Mouse (Mus musculus) heart, postnatal 0 days (tissue): ENCODE data around the gene Dkkl1. TPM values are rescaled to one million over a fixed set of nuclear protein-coding genes. Genes with fewer than 3 reads are reported as not detected.

Experiments
- ATAC-seq: fragments of 200-750 bp; cut with Nextera tagmentation; 2 replicates; pipeline ENCODE4 v1.8.0; 2017; ENCODE audit warnings: low read depth, moderate number of reproducible peaks, moderate library complexity; ENCODE audit not compliant: insufficient read depth
- DNase-seq: peaks from one replicate; pipeline ENCODE4 v3.0.0-alpha.2; 2016; ENCODE audit warnings: low spot score
- H3K27ac ChIP-seq: fragments of 300-500 bp; sonication (generic); 2 replicates; pipeline ENCODE4 v1.5.1; 2014; ENCODE audit warnings: low read depth, mild to moderate bottlenecking
- H3K27me3 ChIP-seq: fragments of 300-500 bp; sonication (generic); 2 replicates; pipeline ENCODE4 v1.6.1; 2014; ENCODE audit warnings: low read length, mixed read lengths; ENCODE audit not compliant: control insufficient read depth, insufficient read depth
- H3K36me3 ChIP-seq: fragments of 300-500 bp; sonication (generic); replicated peaks from 2 replicates; pipeline ENCODE4 v1.6.1; 2014; ENCODE audit warnings: low read length, mixed read lengths; ENCODE audit not compliant: control insufficient read depth, insufficient read depth
- H3K4me1 ChIP-seq: fragments of 300-500 bp; sonication (generic); 2 replicates; pipeline ENCODE4 v1.6.1; 2014; ENCODE audit warnings: antibody characterized with exemption; ENCODE audit not compliant: control insufficient read depth, insufficient read depth
- H3K4me2 ChIP-seq: fragments of 300-500 bp; sonication (generic); 2 replicates; pipeline ENCODE4 v1.6.1; 2014; ENCODE audit warnings: low read depth, mild to moderate bottlenecking, low read length, moderate library complexity
- H3K4me3 ChIP-seq: fragments of 300-500 bp; sonication (generic); 2 replicates; pipeline ENCODE4 v1.5.1; 2014; ENCODE audit warnings: low read depth, low read length
- H3K9ac ChIP-seq: fragments of 300-500 bp; sonication (generic); replicated peaks from 2 replicates; pipeline ENCODE4 v1.6.1; 2014; ENCODE audit warnings: low read depth, low read length, mixed read lengths
- H3K9me3 ChIP-seq: fragments of 300-500 bp; sonication (generic); replicated peaks from 2 replicates; pipeline ENCODE4 v1.6.1; 2016; ENCODE audit warnings: low read length; ENCODE audit not compliant: control insufficient read depth
- CTCF ChIP-seq: IDR thresholded peaks from 2 replicates; pipeline ENCODE4 v1.5.1; 2016; ENCODE audit warnings: antibody characterized with exemption, control low read depth, low read depth
- EP300 ChIP-seq: IDR thresholded peaks from 2 replicates; pipeline ENCODE4 v1.6.1; 2016; ENCODE audit warnings: antibody characterized with exemption, low read depth
- WGBS: fragments of 180-500 bp; shearing (Covaris S2); extraction: QIAGEN DNeasy Blood & Tissue Kit; methylation state at CpG from one replicate; pipeline ENCODE4 v1.1.7; 2014; 5-methylcytosine and 5-hydroxymethylcytosine counted together
- polyA plus RNA-seq: library from polyadenylated mRNA; unstranded; fragments of >200 nt; fragmentation: Nextera tagmentation; extraction: Ambion mirVana; gene quantifications from 2 replicates; pipeline ENCODE4 v1.2.1, GENCODE M21; 2015
- total RNA-seq: library from RNA; depleted of rRNA; stranded (reverse); fragments of >200 nt; gene quantifications from 2 replicates; pipeline ENCODE4 v1.2.3, GENCODE M21; 2014; ENCODE audit warnings: low replicate concordance

The Dkkl1 gene
- total and polyA plus RNA-seq, 2 experiments from 2014 or later = not detected

DNA sequence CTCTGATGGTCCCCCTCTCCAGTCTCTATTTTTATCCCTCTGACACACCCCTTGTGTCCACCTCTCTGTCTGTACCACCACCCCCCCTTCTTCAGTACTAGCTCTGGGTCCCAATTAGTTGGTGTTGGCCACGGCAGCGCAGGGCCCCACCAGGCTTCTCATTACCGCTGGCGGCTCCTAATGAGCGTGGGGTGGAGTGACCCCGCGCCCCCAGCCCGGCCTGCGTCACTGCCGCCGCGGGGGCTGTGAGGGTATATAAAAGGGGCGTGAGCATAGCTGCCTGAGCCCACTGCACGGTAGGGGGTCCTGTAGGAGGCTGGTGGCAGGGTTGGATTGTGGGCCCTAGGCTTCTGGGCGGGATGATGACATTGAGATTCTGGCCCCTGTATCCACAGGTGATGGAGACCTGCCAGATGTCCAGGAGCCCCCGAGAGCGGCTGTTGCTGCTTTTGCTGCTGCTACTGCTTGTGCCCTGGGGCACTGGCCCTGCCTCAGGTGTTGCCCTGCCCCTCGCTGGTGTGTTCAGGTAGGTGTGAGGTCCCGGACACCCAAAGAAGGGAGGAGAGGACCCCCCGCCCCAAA, 31.0 kb downstream of the Dkkl1 start, which contains the start of gene Pth2:
Pth2 (plus strand) TSS at position 100 of the 582 bp plus-strand sequence.
- peaks cover 100% of the 10 kb centered on the region for H3K27me3 ChIP-seq
- no peaks in the 10 kb centered on the region for H3K9me3 ChIP-seq
- peak within 1 kb of the TSS; percentile 60 for H3K4me2 ChIP-seq
- H3K36me3 ChIP-seq = no peaks in the 10 kb centered on the region
- H3K4me1 ChIP-seq = 0 out of 2 replicates have a peak, but pooled peaks cover 7% of the 10 kb centered on the region
- ATAC-seq (no peak), DNase-seq (no peak)
- no peak within 1 kb of the TSS for H3K9ac ChIP-seq
- peak within 1 kb of the TSS; percentile 31 for H3K4me3 ChIP-seq
- WGBS = 24% methylated on average over 20 of the region's 20 CpGs
- no peak within 1 kb of the TSS for H3K27ac ChIP-seq
- TF ChIP-seq CTCF (no peak), EP300 (no peak)

DNA sequence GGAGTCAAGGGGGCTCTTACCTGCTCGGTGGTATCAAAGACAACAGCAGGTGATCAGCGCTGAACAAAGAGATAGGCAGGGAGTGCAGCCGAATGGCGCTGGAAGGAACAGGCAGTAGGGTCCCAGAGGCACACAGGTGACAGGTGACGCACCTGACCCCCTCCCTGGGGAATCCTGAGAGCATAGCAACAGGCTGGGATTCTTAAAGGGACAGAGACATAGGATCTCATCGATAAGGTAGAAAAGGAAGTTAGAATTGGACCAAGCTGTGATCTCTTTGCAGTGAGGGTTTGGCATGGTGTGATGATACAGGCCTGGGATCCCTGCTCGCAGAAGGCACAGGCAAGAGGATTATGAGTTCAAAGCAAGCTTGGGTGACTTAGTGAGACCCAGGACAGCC, 32.5 kb downstream of the Dkkl1 start, which contains the start of gene Gfy:
Gfy (minus strand) TSS at position 101 of the 400 bp plus-strand sequence.
- H3K27ac ChIP-seq = no peak within 1 kb of the TSS
- DNase-seq = no peak
- no peak for TF ChIP-seq CTCF
- TF ChIP-seq EP300 = no peak
- H3K9ac ChIP-seq = no peak within 1 kb of the TSS
- 37% methylated on average over 7 of the region's 7 CpGs for WGBS
- no peak within 1 kb of the TSS for H3K4me3 ChIP-seq
- H3K27me3 ChIP-seq = peaks cover 100% of the 10 kb centered on the region
- no peaks in the 10 kb centered on the region for H3K9me3 ChIP-seq
- no peak within 1 kb of the TSS for H3K4me2 ChIP-seq
- H3K4me1 ChIP-seq = 0 out of 2 replicates have a peak, but pooled peaks cover 7% of the 10 kb centered on the region
- no peak for ATAC-seq
- no peaks in the 10 kb centered on the region for H3K36me3 ChIP-seq

DNA sequence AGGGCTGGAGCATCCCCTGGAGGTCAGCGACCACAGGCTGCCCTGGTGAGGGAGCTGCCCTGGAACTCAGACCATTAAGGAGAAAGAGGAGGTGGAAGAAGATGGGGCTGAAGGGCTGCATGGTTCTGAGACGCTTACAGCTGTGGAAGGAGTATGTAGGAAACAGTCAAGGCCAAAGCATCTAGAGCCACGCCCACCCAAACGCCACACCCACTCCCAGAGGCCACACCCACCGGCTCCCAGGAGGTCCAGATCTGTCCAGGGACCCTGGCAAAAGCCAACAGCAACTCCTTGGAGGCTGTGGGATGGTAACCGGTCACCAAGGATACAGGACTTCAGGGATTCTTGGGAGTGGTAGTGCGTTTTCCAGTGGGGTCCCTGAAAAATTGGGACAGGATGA, 33.4 kb downstream of the Dkkl1 start:
- no peak for DNase-seq
- TF ChIP-seq EP300 (no peak), CTCF (no peak)
- Histone ChIP-seq H3K9ac (no peak overlapping the region), H3K4me3 (no peak overlapping the region), H3K4me1 (0 out of 2 replicates have a peak, but pooled peaks cover 7% of the 10 kb centered on the region), H3K9me3 (no peaks in the 10 kb centered on the region), H3K36me3 (no peaks in the 10 kb centered on the region), H3K4me2 (no peak overlapping the region), H3K27me3 (peaks cover 97% of the 10 kb centered on the region), H3K27ac (no peak overlapping the region)
- WGBS = 22% methylated on average over 7 of the region's 7 CpGs
- no peak for ATAC-seq

DNA sequence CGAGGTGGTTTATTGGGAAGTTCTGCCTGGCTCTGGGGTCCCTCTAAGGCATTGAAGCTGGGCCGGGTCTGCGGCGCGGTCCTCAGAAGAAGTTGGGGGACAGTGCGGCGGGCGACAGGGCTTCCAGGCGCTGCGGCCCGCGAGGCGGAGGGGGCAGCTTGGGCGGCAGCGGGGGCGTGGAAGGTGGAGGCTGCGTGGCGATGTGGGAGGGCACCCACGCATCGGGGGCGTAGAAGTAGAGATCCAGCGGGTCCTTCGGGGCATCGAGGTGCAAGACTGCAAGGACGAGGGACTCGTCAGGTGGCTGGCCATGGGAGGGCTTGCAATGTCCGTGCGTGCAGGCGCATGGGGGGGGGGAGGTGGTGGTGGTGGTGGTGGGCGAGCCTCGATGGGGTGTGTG, 35.6 kb downstream of the Dkkl1 start:
- TF ChIP-seq CTCF (no peak), EP300 (no peak)
- peak overlapping the region; percentile 27 for H3K4me3 ChIP-seq
- H3K27ac ChIP-seq = no peak overlapping the region
- DNase-seq (no peak), ATAC-seq (no peak)
- peak overlapping the region; percentile 25 for H3K4me2 ChIP-seq
- H3K4me1 ChIP-seq = no peaks in the 10 kb centered on the region
- H3K9ac ChIP-seq = no peak overlapping the region
- 4% methylated on average over 27 of the region's 31 CpGs for WGBS
- no peaks in the 10 kb centered on the region for H3K36me3 ChIP-seq
- H3K27me3 ChIP-seq = peaks cover 83% of the 10 kb centered on the region
- H3K9me3 ChIP-seq = 0 out of 2 replicates have a peak, but pooled peaks cover 4% of the 10 kb centered on the region

DNA sequence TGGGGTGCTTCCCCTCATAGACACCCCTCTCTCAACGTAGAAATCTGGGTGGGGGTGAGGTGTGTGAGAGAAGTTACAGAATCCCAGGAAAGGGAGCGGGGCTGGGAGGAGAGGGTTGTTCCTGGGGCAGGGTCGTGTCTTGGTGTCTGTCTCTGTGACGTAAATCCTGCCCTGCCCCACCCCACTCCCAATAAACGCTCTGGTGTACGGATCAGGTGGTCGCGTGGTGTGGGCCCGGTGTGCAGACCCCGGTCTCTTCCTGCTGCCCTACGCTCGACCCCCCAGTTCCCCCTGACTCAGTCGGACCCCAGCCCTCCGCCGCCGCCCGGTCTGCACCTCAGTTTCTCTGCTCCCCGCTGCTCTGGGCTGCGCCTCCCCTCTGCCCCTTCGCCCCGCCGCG, 36.0 kb downstream of the Dkkl1 start:
- H3K36me3 ChIP-seq = no peaks in the 10 kb centered on the region
- H3K9me3 ChIP-seq = peaks cover 7% of the 10 kb centered on the region; the same call in 1 of the 2 replicates
- H3K27me3 ChIP-seq = peaks cover 79% of the 10 kb centered on the region
- no peak overlapping the region for H3K27ac ChIP-seq
- H3K4me2 ChIP-seq = peak overlapping the region; percentile 25
- H3K4me1 ChIP-seq = no peaks in the 10 kb centered on the region
- no peak for DNase-seq
- H3K9ac ChIP-seq = no peak overlapping the region
- TF ChIP-seq EP300 (no peak), CTCF (no peak)
- no peak for ATAC-seq
- 2% methylated on average over 23 of the region's 23 CpGs for WGBS
- H3K4me3 ChIP-seq = peak overlapping the region; percentile 27

DNA sequence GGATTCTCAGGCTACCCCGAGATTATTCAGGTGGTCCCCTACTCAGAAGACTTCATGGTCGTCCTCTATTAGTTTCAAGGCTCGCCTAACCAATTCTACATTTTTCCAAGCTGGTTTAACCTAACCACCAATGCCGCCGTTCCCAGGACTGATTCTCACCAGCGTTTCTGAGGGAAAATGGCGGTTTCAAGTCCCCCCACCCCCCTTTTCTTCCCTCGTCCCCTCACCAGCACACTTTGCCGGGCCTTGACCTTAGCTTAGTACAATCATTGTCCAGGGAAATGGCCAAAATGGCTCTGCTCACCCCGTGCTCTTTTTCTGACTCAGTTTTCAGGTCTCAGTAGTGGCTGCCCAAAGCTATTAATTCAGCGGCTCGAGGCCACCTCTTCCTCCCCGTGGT, 36.5 kb downstream of the Dkkl1 start:
- Histone ChIP-seq H3K36me3 (no peaks in the 10 kb centered on the region), H3K4me1 (no peaks in the 10 kb centered on the region), H3K9ac (no peak overlapping the region), H3K27me3 (peaks cover 74% of the 10 kb centered on the region), H3K9me3 (peaks cover 12% of the 10 kb centered on the region), H3K27ac (no peak overlapping the region), H3K4me3 (no peak overlapping the region), H3K4me2 (no peak overlapping the region)
- DNase-seq (no peak), ATAC-seq (no peak)
- TF ChIP-seq CTCF (no peak), EP300 (no peak)
- WGBS = 9% methylated on average over 13 of the region's 13 CpGs
